Comparison of ENCODE assay signal across 31 mouse cellular contexts in genomic region chr6:149060670-149061387, GRCm38 (mm10). TPM values are rescaled to one million over a fixed set of nuclear protein-coding genes. Genes with fewer than 3 reads are reported as not detected.
DNase-seq lines count a peak whose midpoint lies in the region; ATAC-seq lines count a peak whose summit lies in the region.
"Had no signal": no experiment of that assay in that cellular context is flagged by ENCODE, and none has a peak within 500 bp of the region (broad histone marks: within the 10 kb centered on the region; RNA-seq: fewer than 3 reads in every experiment).

No protein-coding gene starts in this region.

- DNase-seq in frontal cortex, postnatal 10 days (ENCODE audit: low spot score in 2 of 2): no peak
- peak; percentile 66 for DNase-seq in right cerebral cortex, adult 18-20 months
- DNase-seq in right cerebral cortex, postnatal 4 days: no peak
- peak; percentile 40 to 66 for DNase-seq in left cerebral cortex, postnatal 14 days (ENCODE audit: low spot score in 2 of 2)
- peak; percentile 30 to 60 for DNase-seq in right cerebral cortex, postnatal 36 days (ENCODE audit: low spot score in 2 of 2)
- DNase-seq in kidney, postnatal 14 days: no peak
- DNase-seq: adrenal gland, postnatal 14 days; cerebellum, adult 11-12 months; cerebellum, adult 9-11 months; gastrocnemius, postnatal 25 days; heart, adult 18-20 months; heart, postnatal 4 days; kidney, adult 11 months; kidney, postnatal 36 days; liver, postnatal 0 days; lung, postnatal 4 days; thymus, postnatal 14 days had no signal

- peak; percentile 88 for ATAC-seq in frontal cortex, adult (ENCODE audit: low TSS enrichment)
- ATAC-seq in liver, embryonic 12.5 days: no peak
- ATAC-seq: forebrain, embryonic 16.5 days; inflammation-experienced regulatory T-cells, adult 6 months; liver, postnatal 0 days; midbrain, embryonic 13.5 days had no signal

- WGBS in liver, embryonic 12.5 days (ENCODE audit: insufficient replicate concordance): 57% methylated on average over 5 of the region's 5 CpGs

- no peaks in the 10 kb centered on the region for H3K27me3 ChIP-seq in liver, embryonic 12.5 days (replicated peaks)
- H3K27me3 ChIP-seq: embryonic facial prominence, embryonic 13.5 days; heart, embryonic 12.5 days; limb, embryonic 13.5 days; megakaryocyte, embryonic 14.5 days; midbrain, embryonic 13.5 days; neural tube, embryonic 13.5 days; stomach, embryonic 15.5 days had no signal

- intact Hi-C loops in left cerebral cortex, postnatal 14 days (cut with DNase I): no loop called here

- no peak overlapping the region for H3K4me3 ChIP-seq in liver, embryonic 12.5 days
- H3K4me3 ChIP-seq: embryonic facial prominence, embryonic 13.5 days; erythroblast, embryonic 14.5 days; heart, embryonic 12.5 days; limb, embryonic 13.5 days; megakaryocyte, embryonic 14.5 days; midbrain, embryonic 13.5 days; neural tube, embryonic 13.5 days; stomach, embryonic 15.5 days had no signal

- H3K36me3 ChIP-seq in liver, embryonic 12.5 days: no peaks in the 10 kb centered on the region
- H3K36me3 ChIP-seq: embryonic facial prominence, embryonic 13.5 days; heart, embryonic 12.5 days; limb, embryonic 13.5 days; neural tube, embryonic 13.5 days; stomach, embryonic 15.5 days had no signal

- H3K4me1 ChIP-seq in liver, embryonic 12.5 days: no peaks in the 10 kb centered on the region
- H3K4me1 ChIP-seq: embryonic facial prominence, embryonic 13.5 days; heart, embryonic 12.5 days; limb, embryonic 13.5 days; megakaryocyte, embryonic 14.5 days; midbrain, embryonic 13.5 days; neural tube, embryonic 13.5 days; stomach, embryonic 15.5 days had no signal

- no peaks in the 10 kb centered on the region for H3K9me3 ChIP-seq in liver, embryonic 12.5 days (replicated peaks)
- H3K9me3 ChIP-seq: embryonic facial prominence, embryonic 13.5 days; heart, embryonic 12.5 days; limb, embryonic 13.5 days; megakaryocyte, embryonic 14.5 days; midbrain, embryonic 13.5 days; neural tube, embryonic 13.5 days; stomach, embryonic 15.5 days had no signal

- H3K27ac ChIP-seq in liver, embryonic 12.5 days: no peak overlapping the region
- H3K27ac ChIP-seq: embryonic facial prominence, embryonic 13.5 days; hindbrain, embryonic 14.5 days; limb, embryonic 13.5 days; midbrain, embryonic 13.5 days; neural tube, embryonic 13.5 days; stomach, embryonic 15.5 days had no signal

- H3K9ac ChIP-seq in liver, embryonic 12.5 days: no peak overlapping the region
- H3K9ac ChIP-seq: embryonic facial prominence, embryonic 13.5 days; heart, embryonic 12.5 days; hindbrain, embryonic 14.5 days; limb, embryonic 13.5 days; liver, postnatal 0 days; midbrain, embryonic 13.5 days; neural tube, embryonic 13.5 days; stomach, embryonic 15.5 days had no signal

- no peak overlapping the region for H3K4me2 ChIP-seq in liver, embryonic 12.5 days
- H3K4me2 ChIP-seq: embryonic facial prominence, embryonic 13.5 days; heart, embryonic 12.5 days; hindbrain, embryonic 14.5 days; limb, embryonic 13.5 days; liver, embryonic 11.5 days; midbrain, embryonic 13.5 days; neural tube, embryonic 13.5 days; stomach, embryonic 15.5 days had no signal

RNA-seq across cellular contexts. Expression of gene Dennd5b, which starts 40.7 kb away (rescaled TPM):
- 10 to 100 TPM; 52.9 to 59.1 TPM for total RNA-seq in left cerebral cortex, postnatal 14 days (2021)
- polyA plus RNA-seq in liver, embryonic 12.5 days (2016; fragmentation: Nextera tagmentation; extraction: Ambion mirVana): 6.0 and 7.0 TPM in 2 replicates

Comparison
In these comparisons a context has a peak if more than half of its experiments do, and no peak if none do; other contexts are left out.
1. DNase-seq: peak in right cerebral cortex, adult 18-20 months (single experiment), left cerebral cortex, postnatal 14 days (2 of 2) and right cerebral cortex, postnatal 36 days (2 of 2); none in frontal cortex, postnatal 10 days (0 of 2), right cerebral cortex, postnatal 4 days (single experiment) and kidney, postnatal 14 days (single experiment).